Mouse (Mus musculus): ENCODE results near the gene Dhx29.
A peak's percentile ranks its signal among the peaks of the same experiment; 100 is the strongest.

Dhx29 gene

GRCm38 (mm10) chr13:112927287-112928001 lies at the start of gene Dhx29, which contains the start of gene Mtrex:
Dhx29 (plus strand) TSS chr13:112927454.
Mtrex (minus strand) TSS chr13:112927398.
- DNase-seq = peak; percentile 100

- DNase-seq = no peak
Observed at GRCm38 (mm10) chr13:112887234-112887633, 40.0 kb upstream of the Dhx29 start.

- no peak for DNase-seq
Observed at GRCm38 (mm10) chr13:112902176-112902575, 25.1 kb upstream of the Dhx29 start.

- DNase-seq = peak; percentile 54
Observed at GRCm38 (mm10) chr13:112909663-112910062, 17.6 kb upstream of the Dhx29 start.

- no peak for DNase-seq
Observed at GRCm38 (mm10) chr13:112910434-112910833, 16.8 kb upstream of the Dhx29 start.

GRCm38 (mm10) chr13:112919141-112919865 lies 8.0 kb upstream of the Dhx29 start:
- no peak for DNase-seq

GRCm38 (mm10) chr13:112920906-112921305 lies 6.3 kb upstream of the Dhx29 start:
- DNase-seq = no peak

- no peak for DNase-seq
Observed at GRCm38 (mm10) chr13:112925266-112925665, 2.0 kb upstream of the Dhx29 start.

- no peak for DNase-seq
Observed at GRCm38 (mm10) chr13:112925976-112926375, 1.3 kb upstream of the Dhx29 start.

GRCm38 (mm10) chr13:112926796-112927195 lies 458 bp upstream of the Dhx29 start:
- DNase-seq = peak; percentile 29

GRCm38 (mm10) chr13:112928038-112928668 lies 899 bp downstream of the Dhx29 start:
- DNase-seq = no peak

GRCm38 (mm10) chr13:112938130-112938529 lies 10.9 kb downstream of the Dhx29 start:
- DNase-seq = no peak

GRCm38 (mm10) chr13:112941879-112942330 lies 14.7 kb downstream of the Dhx29 start:
- DNase-seq = no peak

GRCm38 (mm10) chr13:112945312-112945711 lies 18.1 kb downstream of the Dhx29 start:
- no peak for DNase-seq

- DNase-seq = no peak
Observed at GRCm38 (mm10) chr13:112945900-112946299, 18.6 kb downstream of the Dhx29 start.

- no peak for DNase-seq
Observed at GRCm38 (mm10) chr13:112954067-112954466, 26.8 kb downstream of the Dhx29 start.

GRCm38 (mm10) chr13:112963081-112963480 lies 35.8 kb downstream of the Dhx29 start:
- DNase-seq = no peak

GRCm38 (mm10) chr13:112964421-112964820 lies 37.2 kb downstream of the Dhx29 start:
- DNase-seq = no peak

GRCm38 (mm10) chr13:112967267-112967666 lies 40.0 kb downstream of the Dhx29 start:
- no peak for DNase-seq

- no peak for DNase-seq
Observed at GRCm38 (mm10) chr13:112976720-112977119, 49.5 kb downstream of the Dhx29 start.

GRCm38 (mm10) chr13:112985605-112986450 lies 58.6 kb downstream of the Dhx29 start:
- DNase-seq = no peak

GRCm38 (mm10) chr13:112986451-112986950 lies 59.2 kb downstream of the Dhx29 start:
- no peak for DNase-seq

Data from lung, postnatal 10 days (tissue).